Mouse (Mus musculus): ENCODE data around the gene 1700088E04Rik.
A peak's percentile ranks its signal among the peaks of the same experiment; 100 is the strongest.

Gene 1700088E04Rik

GRCm38 (mm10) chr15:79140866-79141565, at the start of gene 1700088E04Rik, which contains the start of gene Polr2f:
Gene 1700088E04Rik, minus strand, starts transcription at chr15:79141253.
Gene Polr2f, plus strand, starts transcription at chr15:79141009.
- DNase-seq (ENCODE audit: low spot score): peak; percentile 95

GRCm38 (mm10) chr15:79187819-79188218, 46.8 kb upstream of the 1700088E04Rik start:
- no peak for DNase-seq (ENCODE audit: low spot score)

DNA sequence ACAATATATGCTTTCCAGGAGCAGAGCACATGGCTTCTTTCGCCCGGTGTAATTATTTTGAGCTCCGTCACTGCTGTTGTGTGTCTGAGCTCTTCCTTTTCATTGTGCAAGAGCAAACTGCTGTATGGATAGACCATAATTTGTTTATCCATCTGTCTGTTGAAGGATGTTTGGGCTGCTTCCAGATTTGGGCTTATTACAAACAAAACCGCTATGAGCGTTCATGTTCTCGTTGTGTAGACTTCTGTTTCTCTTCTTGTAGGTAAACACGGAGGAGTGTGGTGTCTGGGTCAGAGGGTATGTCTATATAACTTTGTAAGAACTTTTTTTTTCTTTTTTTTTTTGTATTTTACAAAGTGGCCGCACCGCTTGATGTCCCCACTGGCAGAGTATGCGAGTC, 44.2 kb upstream of the 1700088E04Rik start:
- peak; percentile 24 for DNase-seq (ENCODE audit: low spot score)

DNA sequence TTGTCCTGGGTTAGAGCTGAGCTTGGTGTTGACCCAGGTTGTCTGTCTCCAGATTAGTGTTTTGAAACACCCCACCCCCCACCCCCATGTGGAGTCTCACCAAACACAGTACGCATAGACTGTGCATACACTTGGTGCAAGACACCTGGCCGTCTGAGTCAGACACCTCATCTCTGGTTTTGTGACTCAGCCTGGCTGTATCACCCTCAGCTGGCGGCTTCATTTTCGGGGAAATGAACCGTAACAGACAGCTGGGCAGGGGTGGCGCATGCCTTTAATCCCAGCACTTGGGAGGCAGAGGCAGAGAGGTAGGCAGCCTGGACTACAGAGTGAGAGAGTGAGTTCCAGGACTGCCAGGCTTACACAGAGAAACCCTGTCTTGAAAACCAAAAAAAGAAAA, 35.9 kb upstream of the 1700088E04Rik start:
- no peak for DNase-seq (ENCODE audit: low spot score)

- no peak for DNase-seq (ENCODE audit: low spot score)
These were observed 25.7 kb upstream of the 1700088E04Rik start for GRCm38 (mm10) chr15:79166712-79167111.

GRCm38 (mm10) chr15:79165140-79165539, 24.1 kb upstream of the 1700088E04Rik start, which contains the start of gene Sox10:
Gene Sox10, minus strand, starts transcription at chr15:79165240.
- DNase-seq (ENCODE audit: low spot score): no peak

- no peak for DNase-seq (ENCODE audit: low spot score)
These were observed 23.2 kb upstream of the 1700088E04Rik start for GRCm38 (mm10) chr15:79164251-79164650.

DNA sequence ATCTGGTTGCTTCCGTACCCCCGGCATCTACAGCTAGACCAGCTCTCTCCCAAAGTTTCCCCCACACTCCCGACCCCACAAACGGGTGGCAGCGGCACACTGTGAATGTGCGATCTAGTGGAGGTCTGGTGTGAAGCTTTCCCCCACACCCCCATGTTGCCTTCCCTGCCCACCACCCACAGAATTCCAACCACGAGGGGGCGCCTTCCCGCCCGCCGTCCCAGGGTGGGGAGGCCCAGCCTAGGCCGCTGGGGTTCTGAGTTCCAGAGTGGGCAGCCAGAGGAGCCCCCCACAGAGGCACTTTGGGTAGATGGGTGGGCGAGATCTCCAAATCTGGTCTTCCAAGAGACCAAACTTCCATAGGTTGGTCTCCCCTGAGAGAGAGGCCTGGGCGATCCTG, 21.8 kb upstream of the 1700088E04Rik start:
- DNase-seq (ENCODE audit: low spot score): no peak

- peak; percentile 53 for DNase-seq (ENCODE audit: low spot score)
These were observed 21.2 kb upstream of the 1700088E04Rik start for GRCm38 (mm10) chr15:79162301-79162700.

GRCm38 (mm10) chr15:79155572-79155971, 14.5 kb upstream of the 1700088E04Rik start:
- peak; percentile 32 for DNase-seq (ENCODE audit: low spot score)

DNA sequence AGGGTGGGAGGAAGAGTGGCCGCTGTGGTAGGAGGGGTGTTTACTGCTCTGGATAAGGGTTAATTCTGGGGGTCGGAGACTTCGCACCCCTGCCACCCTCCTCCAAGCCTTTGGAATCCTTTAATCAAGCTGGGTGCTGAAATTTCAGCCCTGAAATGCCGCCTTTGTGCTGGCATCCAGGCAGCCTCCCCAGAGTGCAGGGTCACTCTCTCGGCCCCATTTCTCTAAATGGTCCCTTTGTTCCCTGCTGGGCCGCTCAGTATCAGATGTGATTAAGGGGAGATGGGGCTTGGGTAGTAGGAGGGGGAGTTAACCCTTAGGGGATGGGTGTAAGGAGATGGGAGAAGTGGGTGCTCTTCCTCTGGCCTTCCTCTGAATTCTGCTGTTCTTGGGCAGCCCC, 11.7 kb upstream of the 1700088E04Rik start:
- DNase-seq (ENCODE audit: low spot score): no peak

DNA sequence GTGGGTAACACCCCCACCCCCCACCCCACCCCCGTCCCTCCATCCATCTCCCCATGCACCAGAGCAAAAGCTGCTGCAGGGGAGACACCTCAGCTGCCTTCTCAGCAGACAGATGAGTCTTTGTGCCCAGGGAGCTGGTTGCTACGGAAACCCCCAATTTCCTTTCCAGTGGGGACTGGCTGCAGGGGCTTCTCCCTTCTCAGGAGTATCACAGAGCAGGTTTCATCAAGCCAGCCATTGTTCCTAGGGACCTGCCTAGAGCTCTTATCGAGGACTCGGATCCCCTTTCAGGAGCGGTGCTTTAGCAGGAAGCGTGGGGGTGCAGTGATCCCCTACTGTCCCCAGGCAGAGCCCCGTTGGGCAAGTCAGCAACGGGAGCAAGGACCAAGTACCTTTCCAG, 10.8 kb upstream of the 1700088E04Rik start:
- DNase-seq (ENCODE audit: low spot score): no peak

DNA sequence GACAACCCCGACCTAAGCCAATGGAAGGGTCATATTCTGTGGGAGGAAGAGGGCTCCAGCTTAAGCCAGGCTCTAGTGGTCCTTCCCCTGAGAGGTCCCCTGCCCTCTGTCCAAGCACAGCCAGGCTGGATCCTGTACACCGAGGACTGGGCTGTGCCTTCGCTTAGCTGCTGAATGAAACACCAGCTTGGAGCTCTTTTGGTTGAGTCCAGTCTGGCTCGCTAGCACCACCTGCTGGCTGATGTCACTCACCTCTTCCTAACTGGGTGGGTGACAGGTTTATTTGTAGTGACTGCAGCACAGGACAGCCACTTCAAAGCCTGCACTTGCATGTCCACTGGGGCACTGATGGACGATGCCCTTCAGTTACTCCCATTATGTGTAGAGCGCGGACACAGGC, 7.5 kb upstream of the 1700088E04Rik start:
- peak; percentile 88 for DNase-seq (ENCODE audit: low spot score)

- DNase-seq (ENCODE audit: low spot score): no peak
These were observed 4.5 kb upstream of the 1700088E04Rik start for GRCm38 (mm10) chr15:79145522-79145921.

- no peak for DNase-seq (ENCODE audit: low spot score)
These were observed 3.0 kb upstream of the 1700088E04Rik start for GRCm38 (mm10) chr15:79144021-79144420.

DNA sequence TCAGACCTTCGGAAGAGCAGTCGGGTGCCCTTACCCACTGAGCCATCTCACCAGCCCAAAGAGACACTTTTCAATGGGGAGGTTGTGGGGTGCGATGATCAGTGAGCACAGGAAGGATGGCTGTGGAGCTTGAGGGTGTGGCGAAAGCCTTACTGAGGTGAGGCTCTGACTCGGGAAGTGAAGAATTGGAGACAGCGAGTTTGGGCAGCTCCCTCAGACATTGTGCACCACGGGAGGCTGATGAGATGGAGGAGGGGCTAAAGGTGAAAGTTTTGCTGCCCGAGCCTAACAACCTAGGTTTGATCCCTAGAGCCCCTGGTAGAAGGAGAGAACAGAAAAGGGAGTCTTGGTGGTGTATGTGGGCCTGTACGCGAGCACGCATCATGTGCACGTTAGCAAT, 2.3 kb upstream of the 1700088E04Rik start:
- DNase-seq (ENCODE audit: low spot score): no peak

DNA sequence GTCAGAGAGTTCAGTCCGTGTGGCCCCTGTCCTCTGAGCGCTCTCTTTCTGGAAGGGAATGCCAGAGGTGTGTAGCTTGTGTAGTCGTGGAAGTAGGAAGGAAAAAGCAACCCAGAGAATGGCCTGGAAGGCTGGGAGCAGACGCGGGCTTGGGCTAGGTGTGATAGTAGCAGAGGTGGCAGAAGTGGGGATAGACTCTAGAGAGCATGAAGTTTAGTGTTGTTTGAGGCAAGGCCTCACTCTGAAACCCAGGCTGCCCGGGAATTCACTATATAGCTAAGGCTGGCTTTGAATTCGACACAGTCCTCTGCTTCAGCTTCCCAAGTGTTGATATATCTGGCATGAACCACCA, 489 bp upstream of the 1700088E04Rik start:
- no peak for DNase-seq (ENCODE audit: low spot score)

DNA sequence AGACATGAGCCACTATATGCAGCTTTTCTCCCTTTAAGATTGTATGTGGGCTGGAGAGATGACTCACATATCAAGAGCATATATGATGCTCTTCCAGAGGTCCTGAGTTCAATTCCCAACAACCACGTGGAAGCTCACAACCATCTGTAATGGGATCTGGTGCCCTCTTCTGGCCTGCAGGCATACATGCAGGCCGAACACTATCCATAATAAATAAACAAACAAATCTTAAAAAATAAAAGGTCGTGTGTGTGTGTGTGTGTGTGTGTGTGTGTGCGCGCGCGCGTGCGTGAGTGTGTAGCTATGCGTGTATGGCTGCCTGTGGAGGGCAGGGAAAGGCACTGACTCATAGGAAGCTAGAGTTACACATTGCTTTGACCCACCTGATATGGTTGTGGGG, 1.4 kb downstream of the 1700088E04Rik start:
- DNase-seq (ENCODE audit: low spot score): no peak

DNA sequence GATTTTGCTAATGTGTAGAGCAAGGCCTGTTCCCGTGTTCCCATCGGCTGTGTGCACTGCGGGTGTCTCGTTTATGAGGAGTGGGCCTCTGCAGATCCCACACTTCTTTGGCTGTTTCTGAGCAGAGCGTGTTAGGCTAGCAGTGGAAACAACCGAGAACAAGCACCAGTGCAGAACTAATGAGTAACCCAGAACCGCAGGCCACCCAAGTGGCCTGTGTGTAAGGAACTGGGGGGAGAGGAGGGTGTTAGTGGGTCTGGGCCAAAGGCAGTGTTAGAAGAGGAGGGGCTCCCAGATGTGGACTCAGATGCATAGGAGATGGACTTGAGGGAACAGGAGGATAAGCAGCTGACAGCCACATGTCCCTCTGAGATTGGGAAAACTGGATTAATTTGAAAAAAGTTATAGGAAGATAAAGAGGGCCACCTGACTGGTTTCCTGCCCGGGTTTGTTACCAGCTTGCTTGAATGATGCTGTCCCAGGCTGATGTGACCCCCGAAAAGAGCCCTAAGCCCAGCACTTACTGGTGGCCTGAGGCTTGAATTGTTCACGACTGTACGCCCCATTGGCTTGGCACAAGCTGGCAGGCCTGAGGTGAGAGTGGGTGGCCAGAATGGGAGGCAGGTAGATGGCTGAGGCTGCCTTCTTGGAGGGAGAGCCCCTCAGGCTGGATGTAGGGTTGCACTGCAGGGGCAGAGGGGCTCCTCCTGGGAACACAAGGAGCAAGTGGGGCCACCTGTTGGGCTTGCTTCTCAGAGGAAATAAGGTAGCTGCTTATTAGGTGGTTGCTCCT, 5.1 kb downstream of the 1700088E04Rik start:
- no peak for DNase-seq (ENCODE audit: low spot score)

DNA sequence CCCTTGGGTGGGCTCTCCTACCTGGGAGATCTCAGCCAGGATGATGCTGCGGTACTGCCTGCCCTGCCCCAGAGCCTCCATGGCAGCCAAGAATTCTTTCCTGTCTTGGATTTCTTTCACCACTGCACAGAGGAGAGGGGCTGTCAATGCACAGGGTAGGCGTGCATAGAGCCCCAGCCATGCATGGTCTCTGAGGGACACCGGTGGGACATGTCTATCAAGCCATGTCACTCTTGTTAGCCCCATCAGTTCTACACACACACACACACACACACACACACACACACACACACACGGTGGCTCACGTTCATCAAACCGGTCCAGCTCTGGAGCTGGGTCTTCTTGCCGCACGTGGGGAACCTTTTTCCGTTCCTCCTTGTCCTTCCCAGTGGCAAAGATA, 5.7 kb downstream of the 1700088E04Rik start:
- no peak for DNase-seq (ENCODE audit: low spot score)

- DNase-seq (ENCODE audit: low spot score): no peak
These were observed 6.4 kb downstream of the 1700088E04Rik start for GRCm38 (mm10) chr15:79134496-79135270.

- DNase-seq (ENCODE audit: low spot score): peak; percentile 64
These were observed 7.8 kb downstream of the 1700088E04Rik start for GRCm38 (mm10) chr15:79133191-79133661.

Measured in adipocyte (in vitro differentiated cells).